Mouse (Mus musculus) splenic B cell, adult 2 months (primary cell): ENCODE measurements around the gene Ms4a7.
A peak's percentile ranks its signal among the peaks of the same experiment; 100 is the strongest.

ENCODE experiments used
- DNase-seq: peaks from one replicate; pipeline ENCODE4 v3.0.0-alpha.2; 2011; ENCODE audit warnings: low read depth, low spot score
- H3K27me3 ChIP-seq: 2 replicates; pipeline ENCODE4 v1.6.1; 2012; ENCODE audit warnings: mild to moderate bottlenecking, low read length, moderate library complexity, mixed read lengths; ENCODE audit not compliant: control insufficient read depth, poor library complexity, insufficient read depth, severe bottlenecking
- H3K36me3 ChIP-seq: 2 replicates; pipeline ENCODE4 v1.6.1; 2012; ENCODE audit warnings: mild to moderate bottlenecking, low read length, moderate library complexity, mixed read lengths; ENCODE audit not compliant: control insufficient read depth, poor library complexity, insufficient read depth, severe bottlenecking

The Ms4a7 gene

DNA sequence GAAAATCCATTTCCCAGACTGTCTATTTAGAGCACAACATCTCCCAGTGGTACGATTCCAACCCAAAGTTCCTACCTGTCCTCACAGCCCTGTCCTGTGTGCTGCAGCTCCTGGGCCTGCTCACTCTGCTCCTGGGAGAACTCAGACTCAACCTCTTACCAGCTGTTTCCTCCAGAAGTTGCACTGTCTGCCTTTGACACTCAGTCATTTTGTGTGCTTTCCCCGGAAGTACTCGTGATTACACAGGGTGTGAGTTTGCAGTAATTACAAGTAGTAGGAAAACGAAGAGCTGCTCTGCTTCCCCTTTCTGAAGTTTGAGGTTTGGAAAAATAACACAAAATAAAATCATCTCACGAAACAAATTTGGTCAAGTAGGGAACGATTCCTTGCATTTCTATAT is at the start of gene Ms4a7:
Gene Ms4a7 (minus strand): TSS at position 215 of the 400 bp plus-strand sequence.
- peak; percentile 64 for DNase-seq
- Histone ChIP-seq H3K36me3 (no peaks in the 10 kb centered on the region), H3K27me3 (no peaks in the 10 kb centered on the region)

GRCm38 (mm10) chr19:11376399-11376798 is 40.5 kb upstream of the Ms4a7 start:
- H3K27me3 ChIP-seq = no peaks in the 10 kb centered on the region
- H3K36me3 ChIP-seq = no peaks in the 10 kb centered on the region
- no peak for DNase-seq

- H3K36me3 ChIP-seq = no peaks in the 10 kb centered on the region
- DNase-seq = no peak
- no peaks in the 10 kb centered on the region for H3K27me3 ChIP-seq
These were observed 39.3 kb upstream of the Ms4a7 start, which contains the start of gene Ms4a4a for GRCm38 (mm10) chr19:11375273-11375672. Ms4a4a (plus strand) TSS chr19:11375523.

GRCm38 (mm10) chr19:11371181-11371580 is 35.2 kb upstream of the Ms4a7 start:
- Histone ChIP-seq H3K27me3 (no peaks in the 10 kb centered on the region), H3K36me3 (no peaks in the 10 kb centered on the region)
- DNase-seq = no peak

DNA sequence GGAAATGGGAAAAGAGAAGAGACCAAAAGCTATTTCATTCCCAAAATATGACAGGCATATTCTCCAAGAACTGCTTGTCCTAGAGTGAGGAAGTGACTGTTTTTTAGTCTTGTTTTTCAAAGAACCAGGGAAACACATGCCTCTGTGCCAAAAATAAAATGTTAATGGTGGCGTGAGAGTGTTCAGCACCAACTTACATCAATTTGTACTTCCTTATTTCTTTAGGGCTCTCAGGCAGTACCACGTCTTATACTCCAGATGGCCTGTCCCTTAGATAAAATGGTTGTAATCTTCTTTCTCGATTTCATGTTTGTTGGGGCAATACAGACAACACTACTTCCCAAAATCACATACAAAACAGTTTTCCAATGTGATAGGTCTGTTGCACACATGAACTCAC is 32.4 kb upstream of the Ms4a7 start:
- Histone ChIP-seq H3K36me3 (no peaks in the 10 kb centered on the region), H3K27me3 (no peaks in the 10 kb centered on the region)
- DNase-seq = peak; percentile 31

GRCm38 (mm10) chr19:11362002-11362401 is 26.1 kb upstream of the Ms4a7 start:
- peak; percentile 73 for DNase-seq
- no peaks in the 10 kb centered on the region for H3K27me3 ChIP-seq
- no peaks in the 10 kb centered on the region for H3K36me3 ChIP-seq

DNA sequence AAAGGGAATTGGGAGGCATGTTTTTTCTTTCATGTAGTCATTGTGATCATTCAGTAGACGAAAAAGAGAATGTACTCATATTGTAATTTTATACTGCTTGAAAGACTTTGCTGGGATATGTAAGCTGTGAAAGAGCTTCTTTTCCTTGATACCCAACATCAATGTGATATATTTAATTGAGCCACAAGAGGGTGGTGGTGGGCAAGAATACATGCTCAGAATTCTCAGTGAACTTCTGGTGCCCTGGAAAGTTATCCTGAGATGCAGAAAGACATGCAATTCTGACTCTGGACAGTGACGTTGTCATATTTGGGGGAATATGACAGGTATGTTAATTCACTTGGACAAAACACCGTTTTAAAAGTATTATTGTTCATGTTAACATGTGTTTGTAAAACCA is 24.2 kb upstream of the Ms4a7 start:
- peak; percentile 57 for DNase-seq
- H3K27me3 ChIP-seq = no peaks in the 10 kb centered on the region
- no peaks in the 10 kb centered on the region for H3K36me3 ChIP-seq

- Histone ChIP-seq H3K27me3 (no peaks in the 10 kb centered on the region), H3K36me3 (no peaks in the 10 kb centered on the region)
- peak; percentile 51 for DNase-seq
These were observed 19.8 kb upstream of the Ms4a7 start for GRCm38 (mm10) chr19:11355730-11356129.

DNA sequence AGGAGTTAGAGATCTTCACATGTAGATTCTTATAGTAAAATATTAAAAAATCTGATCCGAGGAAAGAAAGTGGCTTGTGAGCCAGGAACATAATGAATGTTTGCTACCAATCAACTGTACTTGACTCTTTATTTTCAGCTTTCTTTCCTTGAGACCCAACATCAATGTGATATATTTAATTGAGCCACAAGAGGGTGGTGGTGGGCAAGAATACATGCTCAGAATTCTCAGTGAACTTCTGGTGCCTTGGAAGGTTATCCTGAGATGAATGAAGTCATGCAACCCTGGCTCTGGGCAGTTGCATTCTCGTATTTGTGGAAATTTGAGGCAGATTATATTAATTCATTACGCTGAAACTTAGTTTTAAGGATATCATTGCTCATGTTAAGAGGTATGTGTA is 15.9 kb upstream of the Ms4a7 start:
- DNase-seq = peak; percentile 53
- H3K36me3 ChIP-seq = no peaks in the 10 kb centered on the region

GRCm38 (mm10) chr19:11349698-11350481 is 13.9 kb upstream of the Ms4a7 start:
- Histone ChIP-seq H3K27me3 (no peaks in the 10 kb centered on the region), H3K36me3 (no peaks in the 10 kb centered on the region)
- DNase-seq = peak; percentile 27

More for the DNA sequence above, 15.9 kb upstream of the Ms4a7 start:
- no peaks in the 10 kb centered on the region for H3K27me3 ChIP-seq

- peak; percentile 56 for DNase-seq
- Histone ChIP-seq H3K27me3 (no peaks in the 10 kb centered on the region), H3K36me3 (no peaks in the 10 kb centered on the region)
These were observed 8.0 kb upstream of the Ms4a7 start for GRCm38 (mm10) chr19:11343992-11344391.

- no peak for DNase-seq
- no peaks in the 10 kb centered on the region for H3K27me3 ChIP-seq
- H3K36me3 ChIP-seq = no peaks in the 10 kb centered on the region
These were observed 7.2 kb upstream of the Ms4a7 start for GRCm38 (mm10) chr19:11343147-11343546.

GRCm38 (mm10) chr19:11321123-11321522 is 14.8 kb downstream of the Ms4a7 start:
- H3K36me3 ChIP-seq = no peaks in the 10 kb centered on the region
- no peaks in the 10 kb centered on the region for H3K27me3 ChIP-seq
- DNase-seq = no peak

DNA sequence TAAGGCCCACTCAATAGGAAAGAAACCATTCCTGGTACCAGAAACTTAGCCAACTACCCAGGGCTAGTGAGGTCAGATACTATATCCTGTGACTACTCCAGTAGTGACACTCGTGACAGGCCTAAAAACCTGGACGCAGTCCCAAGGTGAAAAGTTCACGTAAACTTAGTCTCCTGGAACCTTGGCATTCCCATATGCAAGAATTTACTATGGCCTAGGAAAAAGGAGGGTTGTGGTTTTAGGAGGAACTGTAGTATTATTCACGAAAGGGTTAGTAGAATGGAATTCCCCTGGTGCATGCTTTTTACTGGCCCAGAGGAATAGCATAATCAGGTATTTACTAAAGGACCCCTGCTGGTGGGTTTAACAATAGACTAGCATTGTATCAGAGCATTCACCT is 19.2 kb downstream of the Ms4a7 start:
- no peak for DNase-seq
- Histone ChIP-seq H3K36me3 (no peaks in the 10 kb centered on the region), H3K27me3 (no peaks in the 10 kb centered on the region)

GRCm38 (mm10) chr19:11314354-11314753 is 21.6 kb downstream of the Ms4a7 start, which contains the start of gene Ms4a14:
Ms4a14 (minus strand) TSS chr19:11314454.
- H3K36me3 ChIP-seq = no peaks in the 10 kb centered on the region
- no peaks in the 10 kb centered on the region for H3K27me3 ChIP-seq
- no peak for DNase-seq

DNA sequence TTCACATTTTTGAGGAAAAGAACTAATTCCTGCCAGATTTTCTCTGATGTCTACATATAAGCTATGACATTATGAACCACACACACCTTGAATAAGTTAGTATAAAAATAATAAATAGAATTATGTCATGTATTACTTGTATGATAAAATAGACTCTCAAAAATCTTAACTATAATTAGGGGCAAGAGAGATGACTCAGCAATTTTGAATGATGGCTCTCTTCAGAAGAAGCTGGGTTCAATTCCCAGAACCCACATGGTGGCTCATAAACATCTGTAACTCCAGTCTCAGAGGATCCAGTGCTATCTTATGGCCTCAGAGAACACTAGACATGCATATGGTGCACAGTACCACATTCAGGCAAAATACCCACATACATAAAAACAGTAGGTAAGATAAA is 27.1 kb downstream of the Ms4a7 start:
- DNase-seq = no peak
- Histone ChIP-seq H3K36me3 (no peaks in the 10 kb centered on the region), H3K27me3 (no peaks in the 10 kb centered on the region)
